Mouse (Mus musculus) ES-Bruce4 (cell line): Measurements from ENCODE around the gene Gm17509.

Source experiments
- CTCF ChIP-seq: IDR thresholded peaks from one replicate; pipeline ENCODE4 v1.8.1; 2011; ENCODE audit warnings: low read depth, low read length
- POLR2A ChIP-seq: IDR thresholded peaks from one replicate; pipeline ENCODE4 v1.8.1; 2011; ENCODE audit warnings: low read length; ENCODE audit not compliant: insufficient read depth

- no peak for TF ChIP-seq POLR2A
- TF ChIP-seq CTCF, result no peak
These were observed 28.7 kb downstream of the Gm17509 start for GRCm38 (mm10) chr13:117192161-117192560.
